Mouse (Mus musculus): ENCODE results near the gene Actr6. TPM values are rescaled to one million over a fixed set of nuclear protein-coding genes. Genes with fewer than 3 reads are reported as not detected.
A peak's percentile ranks its signal among the peaks of the same experiment; 100 is the strongest.
"Not testable (repeated sequence)": the region's sequence is repeated elsewhere in the genome, so short reads cannot be mapped to it uniquely, and the experiment has no call there.

Gene Actr6
- total RNA-seq, 1 experiment from 2014 or later, result 16.8 TPM

- no peak for ATAC-seq (replicated peaks; ENCODE audit: low read depth, poor library complexity, severe bottlenecking)
These were observed 7.6 kb upstream of the Actr6 start for GRCm38 (mm10) chr10:89739703-89740102.

- ATAC-seq (replicated peaks; ENCODE audit: low read depth, poor library complexity, severe bottlenecking), result no peak
These were observed 6.3 kb upstream of the Actr6 start for GRCm38 (mm10) chr10:89738395-89738794.

GRCm38 (mm10) chr10:89737887-89738286 is 5.8 kb upstream of the Actr6 start:
- peak; percentile 52 for ATAC-seq (replicated peaks; ENCODE audit: low read depth, poor library complexity, severe bottlenecking)

GRCm38 (mm10) chr10:89737092-89737491 is 5.0 kb upstream of the Actr6 start:
- ATAC-seq (replicated peaks; ENCODE audit: low read depth, poor library complexity, severe bottlenecking), result no peak

- peak; percentile 23; the same call in 1 of the 2 replicates for ATAC-seq (replicated peaks; ENCODE audit: low read depth, poor library complexity, severe bottlenecking)
These were observed 754 bp downstream of the Actr6 start for GRCm38 (mm10) chr10:89731341-89731740.

GRCm38 (mm10) chr10:89730386-89730785 is 1.7 kb downstream of the Actr6 start:
- ATAC-seq (replicated peaks; ENCODE audit: low read depth, poor library complexity, severe bottlenecking), result no peak

GRCm38 (mm10) chr10:89722247-89723195 is 9.6 kb downstream of the Actr6 start:
- ATAC-seq (replicated peaks; ENCODE audit: low read depth, poor library complexity, severe bottlenecking), result no peak

GRCm38 (mm10) chr10:89720796-89721195 is 11.3 kb downstream of the Actr6 start:
- no peak for ATAC-seq (replicated peaks; ENCODE audit: low read depth, poor library complexity, severe bottlenecking)

- ATAC-seq (replicated peaks; ENCODE audit: low read depth, poor library complexity, severe bottlenecking), result no peak
These were observed 11.8 kb downstream of the Actr6 start for GRCm38 (mm10) chr10:89720252-89720651.

GRCm38 (mm10) chr10:89714910-89715309 is 17.2 kb downstream of the Actr6 start:
- no peak for ATAC-seq (replicated peaks; ENCODE audit: low read depth, poor library complexity, severe bottlenecking)

- peak; percentile 89 for ATAC-seq (replicated peaks; ENCODE audit: low read depth, poor library complexity, severe bottlenecking)
These were observed 23.4 kb downstream of the Actr6 start for GRCm38 (mm10) chr10:89708720-89709119.

- no peak for ATAC-seq (replicated peaks; ENCODE audit: low read depth, poor library complexity, severe bottlenecking)
These were observed 24.7 kb downstream of the Actr6 start for GRCm38 (mm10) chr10:89707397-89707796.

GRCm38 (mm10) chr10:89703042-89703441 is 29.1 kb downstream of the Actr6 start:
- ATAC-seq (replicated peaks; ENCODE audit: low read depth, poor library complexity, severe bottlenecking), result peak; percentile 63

GRCm38 (mm10) chr10:89697956-89698355 is 34.1 kb downstream of the Actr6 start:
- ATAC-seq (replicated peaks; ENCODE audit: low read depth, poor library complexity, severe bottlenecking), result no peak

- not testable (repeated sequence) for ATAC-seq (replicated peaks; ENCODE audit: low read depth, poor library complexity, severe bottlenecking)
These were observed 35.8 kb downstream of the Actr6 start for GRCm38 (mm10) chr10:89696270-89696669.

- ATAC-seq (replicated peaks; ENCODE audit: low read depth, poor library complexity, severe bottlenecking), result peak; percentile 97
These were observed 36.7 kb downstream of the Actr6 start for GRCm38 (mm10) chr10:89695194-89695911.

GRCm38 (mm10) chr10:89690021-89690420 is 42.1 kb downstream of the Actr6 start:
- ATAC-seq (replicated peaks; ENCODE audit: low read depth, poor library complexity, severe bottlenecking), result peak; percentile 31; the same call in 1 of the 2 replicates

GRCm38 (mm10) chr10:89687455-89687854 is 44.6 kb downstream of the Actr6 start:
- no peak for ATAC-seq (replicated peaks; ENCODE audit: low read depth, poor library complexity, severe bottlenecking)

GRCm38 (mm10) chr10:89686139-89686808 is 45.8 kb downstream of the Actr6 start, which contains the start of gene Scyl2:
Gene Scyl2, minus strand, starts transcription at chr10:89686285.
- peak; percentile 89 for ATAC-seq (replicated peaks; ENCODE audit: low read depth, poor library complexity, severe bottlenecking)

GRCm38 (mm10) chr10:89685391-89686138 is 46.5 kb downstream of the Actr6 start:
- ATAC-seq (replicated peaks; ENCODE audit: low read depth, poor library complexity, severe bottlenecking), result no peak; the same call in 1 of the 2 replicates

Data from common myeloid progenitor, adult 5-6 weeks (primary cell).